Mouse (Mus musculus): ENCODE data around the gene Kif3a.

- no peak for TF ChIP-seq ZNF384 (IDR thresholded peaks at IDR 0.05; ENCODE audit: low read depth, low read length)
- no peak for TF ChIP-seq CHD2 (IDR thresholded peaks at IDR 0.05; ENCODE audit: low read depth, low read length)
- no peak for TF ChIP-seq ZC3H11A (IDR thresholded peaks at IDR 0.05; ENCODE audit: borderline replicate concordance, low read depth, low read length)
- TF ChIP-seq HCFC1 (IDR thresholded peaks at IDR 0.05; ENCODE audit: borderline replicate concordance, insufficient read depth, low read length): no peak
- TF ChIP-seq MAFK (IDR thresholded peaks at IDR 0.05; ENCODE audit: insufficient read depth, low read depth, low read length): no peak
Measured at GRCm38 (mm10) chr11:53651441-53651840, 84.3 kb downstream of the Kif3a start.
